Mouse (Mus musculus) left cerebral cortex, postnatal 4 days (tissue): ENCODE measurements around the gene Pmpca. TPM values are rescaled to one million over a fixed set of nuclear protein-coding genes. Genes with fewer than 3 reads are reported as not detected.
"Not testable (repeated sequence)": the region's sequence is repeated elsewhere in the genome, so short reads cannot be mapped to it uniquely, and the experiment has no call there.

ENCODE experiments used
- DNase-seq: peaks from one replicate; pipeline ENCODE4 v3.0.0-alpha.2; 2022
- intact Hi-C: fragments of 180-260 bp; cut with DNase I; formaldehyde crosslinking; loops from one replicate; pipeline ENCODE4 v1.15.1; 2025
- total RNA-seq, 2 experiments: library from RNA; stranded (reverse); gene quantifications; 2 replicates each; pipeline ENCODE4 v1.2.3; 2021

Pmpca gene
- total RNA-seq, 2 experiments from 2014 or later, result 93.6 to 98.6 TPM

DNA sequence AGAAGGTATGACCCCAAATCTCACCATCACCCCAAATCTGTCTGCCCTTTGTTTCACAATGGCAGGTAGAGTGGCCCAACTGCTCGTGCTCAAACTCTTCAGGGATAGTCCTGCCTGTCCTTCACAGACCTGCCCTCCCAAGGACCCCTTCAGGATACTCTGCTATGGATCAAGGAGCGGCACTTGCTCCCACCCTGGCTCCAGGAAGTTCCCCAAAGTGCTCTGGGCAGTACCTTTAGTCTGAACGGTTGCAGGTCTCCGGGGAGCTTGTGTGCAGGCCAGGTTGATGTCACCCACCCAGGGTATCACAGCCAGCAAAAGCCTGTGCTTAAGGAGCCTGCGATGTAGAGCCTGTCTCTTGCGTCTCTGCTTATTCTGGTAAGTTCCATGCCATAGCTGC, 21.2 kb upstream of the Pmpca start:
- intact Hi-C loops, result no loop called here
- no peak for DNase-seq

GRCm38 (mm10) chr2:26368572-26368971, 20.6 kb upstream of the Pmpca start:
- intact Hi-C loops, result no loop called here
- no peak for DNase-seq

- DNase-seq, result no peak
- intact Hi-C loops, result loop anchor here (10.0 kb wide), 1 partner anchor 52 kb away; no protein-coding TSS in a partner anchor
Measured at GRCm38 (mm10) chr2:26372396-26372795, 16.7 kb upstream of the Pmpca start.

GRCm38 (mm10) chr2:26380131-26380771, 8.9 kb upstream of the Pmpca start, which contains the start of gene Snapc4:
Gene Snapc4 (minus strand): TSS chr2:26380653.
- intact Hi-C loops, result no loop called here
- peak; percentile 84 for DNase-seq

- DNase-seq, intact Hi-C loops: not testable (repeated sequence)
Measured at GRCm38 (mm10) chr2:26380871-26381270, 8.3 kb upstream of the Pmpca start.

GRCm38 (mm10) chr2:26387713-26388112, 1.4 kb upstream of the Pmpca start:
- intact Hi-C loops, result no loop called here
- DNase-seq, result no peak

GRCm38 (mm10) chr2:26388682-26389153, 421 bp upstream of the Pmpca start:
- intact Hi-C loops, result no loop called here
- no peak for DNase-seq

- intact Hi-C loops, result no loop called here
- DNase-seq, result no peak
Measured at GRCm38 (mm10) chr2:26390954-26391353, 1.8 kb downstream of the Pmpca start.

DNA sequence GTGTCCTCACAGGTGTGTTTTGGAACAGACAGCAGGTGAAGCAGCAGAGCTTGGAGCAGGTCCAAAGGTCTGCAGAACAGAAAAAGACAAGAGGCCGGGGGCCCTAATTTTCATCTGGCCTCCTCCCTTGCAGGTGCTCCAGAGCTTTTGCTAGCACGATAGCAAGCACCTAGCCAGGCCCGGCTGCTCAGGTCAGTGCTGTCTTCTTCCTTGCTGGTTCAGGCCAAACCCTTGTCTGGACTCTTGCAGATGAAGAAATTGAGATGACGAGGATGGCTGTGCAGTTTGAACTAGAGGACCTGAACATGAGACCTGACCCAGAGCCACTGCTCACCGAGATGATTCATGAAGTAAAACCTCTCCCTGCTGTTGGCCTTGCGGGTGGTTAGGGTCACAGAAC, 2.5 kb downstream of the Pmpca start:
- intact Hi-C loops, result no loop called here
- no peak for DNase-seq

DNA sequence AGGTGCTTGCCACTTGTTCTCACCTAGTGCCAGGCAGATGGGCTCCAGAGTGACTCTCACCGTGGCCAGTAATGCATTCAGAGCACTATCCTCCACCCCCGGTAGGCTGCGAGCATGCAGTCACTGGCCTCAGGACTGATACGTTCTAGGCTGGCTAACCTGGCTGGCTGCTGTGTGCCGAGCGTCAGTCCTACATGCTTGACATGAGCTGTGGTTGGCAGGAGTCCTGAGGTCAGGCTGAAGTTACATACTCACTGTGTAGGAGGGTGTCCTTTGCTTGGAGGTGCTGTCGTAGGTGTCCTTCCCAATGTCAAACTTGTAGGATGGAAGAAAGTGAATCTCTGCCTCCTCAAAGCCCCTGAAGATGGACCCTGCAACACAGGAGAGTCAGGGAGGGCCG, 9.8 kb downstream of the Pmpca start:
- DNase-seq, result no peak
- intact Hi-C loops, result no loop called here

DNA sequence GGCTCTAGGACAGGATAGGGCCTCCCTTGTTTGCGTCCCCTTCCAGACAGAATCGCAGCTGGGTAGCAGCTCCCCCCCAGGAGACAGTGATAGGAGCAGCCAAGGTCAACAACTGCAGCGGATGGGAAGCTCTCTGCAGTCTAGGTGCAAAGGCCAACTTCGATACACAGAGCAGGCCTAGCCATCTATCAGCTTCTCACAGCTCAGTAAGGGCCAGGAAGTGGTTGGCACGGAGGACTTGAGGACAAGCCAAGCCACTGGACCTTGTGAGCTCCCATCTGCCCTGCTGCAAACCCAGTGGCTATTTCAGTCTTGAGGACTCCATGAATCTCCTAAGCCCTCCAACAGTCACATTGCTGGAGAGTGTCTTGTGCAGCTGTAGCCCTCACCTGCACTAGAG, 10.5 kb downstream of the Pmpca start:
- DNase-seq, result no peak
- intact Hi-C loops, result no loop called here

DNA sequence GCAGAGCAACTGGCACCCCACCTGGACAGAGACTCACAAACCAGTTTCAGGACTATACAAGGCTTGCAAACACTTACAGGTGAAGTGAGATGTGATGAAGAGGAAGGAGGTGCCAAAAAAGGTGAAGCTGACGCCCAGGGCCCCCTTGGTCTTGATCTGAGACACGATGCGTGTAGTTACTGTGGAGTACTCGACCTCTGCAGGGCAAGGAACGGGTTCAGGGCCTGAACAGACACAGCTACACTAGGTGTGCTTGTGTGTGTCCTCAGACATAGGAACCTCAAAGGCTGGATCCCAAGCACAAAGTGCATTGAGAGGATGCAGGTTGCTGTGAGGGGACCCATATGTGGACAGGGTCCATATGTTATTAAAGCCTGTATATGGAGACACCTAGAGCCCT, 11.2 kb downstream of the Pmpca start:
- DNase-seq, result no peak
- intact Hi-C loops, result no loop called here

- no peak for DNase-seq
- intact Hi-C loops, result no loop called here
Measured at GRCm38 (mm10) chr2:26401023-26401422, 11.9 kb downstream of the Pmpca start.

DNA sequence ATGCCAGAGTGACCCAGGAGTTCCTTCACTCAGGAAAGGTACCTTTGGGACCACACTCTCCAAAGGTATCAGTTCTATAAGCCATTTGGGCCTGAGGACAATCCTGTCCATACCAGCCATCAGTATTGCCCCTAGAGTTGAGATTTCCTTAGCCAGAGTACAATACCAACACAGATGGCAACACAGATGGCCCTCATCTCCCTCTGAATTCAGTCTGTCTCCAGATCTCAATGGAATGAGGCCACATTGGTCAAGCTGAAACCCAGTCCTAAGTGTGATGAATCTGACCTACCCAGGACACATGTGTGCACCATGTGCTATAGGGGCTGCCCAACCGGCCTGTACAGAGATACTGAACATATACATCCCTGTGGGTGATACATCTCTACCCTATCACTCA, 13.1 kb downstream of the Pmpca start:
- DNase-seq, result no peak
- intact Hi-C loops, result no loop called here

- DNase-seq, result no peak
Measured at GRCm38 (mm10) chr2:26403306-26403705, 14.2 kb downstream of the Pmpca start.

GRCm38 (mm10) chr2:26408515-26409356, 19.6 kb downstream of the Pmpca start, which contains the start of gene Inpp5e:
Gene Inpp5e (minus strand): TSS chr2:26409203.
- intact Hi-C loops, result no loop called here

More at GRCm38 (mm10) chr2:26403306-26403705, 14.2 kb downstream of the Pmpca start:
- intact Hi-C loops, result no loop called here

GRCm38 (mm10) chr2:26409362-26409761, 20.2 kb downstream of the Pmpca start:
- intact Hi-C loops, result no loop called here
- no peak for DNase-seq

More at GRCm38 (mm10) chr2:26408515-26409356, 19.6 kb downstream of the Pmpca start, which contains the start of gene Inpp5e:
- DNase-seq, result peak; percentile 97

- intact Hi-C loops, result no loop called here
- DNase-seq, result no peak
Measured at GRCm38 (mm10) chr2:26410091-26410490, 21.0 kb downstream of the Pmpca start.

DNA sequence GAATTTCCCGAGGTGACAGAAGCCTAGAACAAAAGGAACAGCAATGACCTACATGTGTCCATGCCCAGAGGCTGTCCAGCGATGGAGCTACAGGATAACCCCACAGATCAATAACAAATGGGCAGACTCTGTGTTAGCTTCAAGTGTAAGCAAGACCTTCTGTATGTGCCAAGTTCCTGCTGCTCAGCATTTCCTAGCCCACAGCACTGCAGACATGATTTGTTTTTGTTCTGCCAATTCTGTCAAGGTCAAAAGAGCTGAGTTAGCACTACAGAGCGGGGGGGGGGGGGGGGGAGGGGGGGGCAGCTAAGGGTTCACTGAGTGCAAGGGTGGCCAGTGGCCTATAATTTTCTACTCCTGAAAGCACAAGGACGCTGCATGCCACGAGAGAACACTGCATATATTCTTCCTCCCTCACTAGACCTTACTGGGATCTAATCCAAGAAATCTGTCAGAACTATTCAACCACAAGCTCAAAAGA, 21.8 kb downstream of the Pmpca start:
- intact Hi-C loops, result no loop called here
- no peak for DNase-seq

GRCm38 (mm10) chr2:26417066-26417465, 27.9 kb downstream of the Pmpca start:
- intact Hi-C loops, result no loop called here
- DNase-seq, result no peak

DNA sequence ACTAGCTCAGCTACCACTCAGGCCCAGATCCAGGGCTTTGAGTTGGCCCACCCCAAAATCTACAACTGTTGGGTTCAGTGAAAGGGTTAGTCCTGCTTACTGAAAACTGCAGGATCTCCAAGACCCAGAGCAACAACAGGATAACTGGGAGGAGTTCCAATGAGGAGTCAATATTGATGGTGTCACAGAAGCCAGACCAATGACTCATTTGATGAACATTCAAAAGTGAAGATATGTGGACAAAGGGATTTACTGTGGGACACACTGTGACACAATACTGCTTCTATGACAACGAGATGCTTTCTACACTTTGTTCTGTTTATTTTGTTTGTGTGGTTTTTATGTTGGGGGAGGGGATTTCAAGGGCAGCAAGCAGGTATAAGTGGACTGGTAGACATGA, 29.0 kb downstream of the Pmpca start:
- no peak for DNase-seq

More for the DNA sequence above, 29.0 kb downstream of the Pmpca start:
- intact Hi-C loops, result no loop called here
